Mouse (Mus musculus): Measurements from ENCODE around the gene Sh3pxd2a. TPM values are rescaled to one million over a fixed set of nuclear protein-coding genes. Genes with fewer than 3 reads are reported as not detected.

The Sh3pxd2a gene
- polyA plus RNA-seq, 1 experiment, result 13.4 TPM

- TF ChIP-seq CTCF (IDR thresholded peaks at IDR 0.05; ENCODE audit: extremely low read depth, insufficient read depth, low read length) (no peak), POLR2A (IDR thresholded peaks at IDR 0.05; ENCODE audit: extremely low read depth, insufficient read depth, low read length) (no peak)
- H3K27ac ChIP-seq (ENCODE audit: insufficient read depth, low read length), result no peak overlapping the region
- no peak overlapping the region for H3K4me3 ChIP-seq (ENCODE audit: insufficient read depth, low read length)
- H3K4me1 ChIP-seq (ENCODE audit: control insufficient read depth, insufficient read depth, low read length), result no peaks in the 10 kb centered on the region; the same call in 1 of the 2 replicates
Observed at GRCm38 (mm10) chr19:47304170-47304745, 159.9 kb downstream of the Sh3pxd2a start.

GRCm38 (mm10) chr19:47303128-47303527 lies 161.1 kb downstream of the Sh3pxd2a start:
- Histone ChIP-seq H3K27ac (ENCODE audit: insufficient read depth, low read length) (no peak overlapping the region), H3K4me3 (ENCODE audit: insufficient read depth, low read length) (no peak overlapping the region), H3K4me1 (ENCODE audit: control insufficient read depth, insufficient read depth, low read length) (no peaks in the 10 kb centered on the region; the same call in 1 of the 2 replicates)
- TF ChIP-seq POLR2A (IDR thresholded peaks at IDR 0.05; ENCODE audit: extremely low read depth, insufficient read depth, low read length) (no peak), CTCF (IDR thresholded peaks at IDR 0.05; ENCODE audit: extremely low read depth, insufficient read depth, low read length) (no peak)

- no peak for TF ChIP-seq CTCF (IDR thresholded peaks at IDR 0.05; ENCODE audit: extremely low read depth, insufficient read depth, low read length)
- TF ChIP-seq POLR2A (IDR thresholded peaks at IDR 0.05; ENCODE audit: extremely low read depth, insufficient read depth, low read length), result no peak
- no peaks in the 10 kb centered on the region; the same call in 1 of the 2 replicates for H3K4me1 ChIP-seq (ENCODE audit: control insufficient read depth, insufficient read depth, low read length)
- H3K27ac ChIP-seq (ENCODE audit: insufficient read depth, low read length), result no peak overlapping the region
- no peak overlapping the region for H3K4me3 ChIP-seq (ENCODE audit: insufficient read depth, low read length)
Observed at GRCm38 (mm10) chr19:47302191-47302852, 161.9 kb downstream of the Sh3pxd2a start.

GRCm38 (mm10) chr19:47301303-47302190 lies 162.7 kb downstream of the Sh3pxd2a start:
- Histone ChIP-seq H3K4me1 (ENCODE audit: control insufficient read depth, insufficient read depth, low read length) (peaks cover 2% of the 10 kb centered on the region; the same call in 1 of the 2 replicates), H3K4me3 (ENCODE audit: insufficient read depth, low read length) (no peak overlapping the region), H3K27ac (ENCODE audit: insufficient read depth, low read length) (no peak overlapping the region)
- TF ChIP-seq CTCF (IDR thresholded peaks at IDR 0.05; ENCODE audit: extremely low read depth, insufficient read depth, low read length) (no peak), POLR2A (IDR thresholded peaks at IDR 0.05; ENCODE audit: extremely low read depth, insufficient read depth, low read length) (no peak)

- Histone ChIP-seq H3K27ac (ENCODE audit: insufficient read depth, low read length) (no peak overlapping the region), H3K4me3 (ENCODE audit: insufficient read depth, low read length) (no peak overlapping the region), H3K4me1 (ENCODE audit: control insufficient read depth, insufficient read depth, low read length) (peaks cover 2% of the 10 kb centered on the region; the same call in 1 of the 2 replicates)
- TF ChIP-seq CTCF (IDR thresholded peaks at IDR 0.05; ENCODE audit: extremely low read depth, insufficient read depth, low read length), result no peak
- TF ChIP-seq POLR2A (IDR thresholded peaks at IDR 0.05; ENCODE audit: extremely low read depth, insufficient read depth, low read length), result no peak
Observed at GRCm38 (mm10) chr19:47298100-47298499, 166.1 kb downstream of the Sh3pxd2a start.

GRCm38 (mm10) chr19:47292451-47292951 lies 171.7 kb downstream of the Sh3pxd2a start:
- H3K27ac ChIP-seq (ENCODE audit: insufficient read depth, low read length), result no peak overlapping the region
- TF ChIP-seq POLR2A (IDR thresholded peaks at IDR 0.05; ENCODE audit: extremely low read depth, insufficient read depth, low read length) (no peak), CTCF (IDR thresholded peaks at IDR 0.05; ENCODE audit: extremely low read depth, insufficient read depth, low read length) (no peak)
- H3K4me3 ChIP-seq (ENCODE audit: insufficient read depth, low read length), result no peak overlapping the region
- H3K4me1 ChIP-seq (ENCODE audit: control insufficient read depth, insufficient read depth, low read length), result peaks cover 6% of the 10 kb centered on the region

- H3K4me3 ChIP-seq (ENCODE audit: insufficient read depth, low read length), result no peak overlapping the region
- H3K4me1 ChIP-seq (ENCODE audit: control insufficient read depth, insufficient read depth, low read length), result peaks cover 4% of the 10 kb centered on the region; the same call in 1 of the 2 replicates
- TF ChIP-seq POLR2A (IDR thresholded peaks at IDR 0.05; ENCODE audit: extremely low read depth, insufficient read depth, low read length), result no peak
- no peak for TF ChIP-seq CTCF (IDR thresholded peaks at IDR 0.05; ENCODE audit: extremely low read depth, insufficient read depth, low read length)
- no peak overlapping the region for H3K27ac ChIP-seq (ENCODE audit: insufficient read depth, low read length)
Observed at GRCm38 (mm10) chr19:47291307-47292080, 172.7 kb downstream of the Sh3pxd2a start.

- Histone ChIP-seq H3K4me3 (ENCODE audit: insufficient read depth, low read length) (no peak overlapping the region), H3K27ac (ENCODE audit: insufficient read depth, low read length) (no peak overlapping the region), H3K4me1 (ENCODE audit: control insufficient read depth, insufficient read depth, low read length) (no peaks in the 10 kb centered on the region; the same call in 1 of the 2 replicates)
- TF ChIP-seq CTCF (IDR thresholded peaks at IDR 0.05; ENCODE audit: extremely low read depth, insufficient read depth, low read length) (no peak), POLR2A (IDR thresholded peaks at IDR 0.05; ENCODE audit: extremely low read depth, insufficient read depth, low read length) (no peak)
Observed at GRCm38 (mm10) chr19:47286886-47287450, 177.2 kb downstream of the Sh3pxd2a start.

Data from cortical plate, adult 2 months (tissue).